Comparison of ENCODE assay signal across 10 mouse cellular contexts in genomic region chr16:18351313-18352055, GRCm38 (mm10). TPM values are rescaled to one million over a fixed set of nuclear protein-coding genes. Genes with fewer than 3 reads are reported as not detected.
DNase-seq lines count a peak whose midpoint lies in the region; ATAC-seq and TF ChIP-seq lines count a peak whose summit lies in the region.
"Had no signal": no experiment of that assay in that cellular context is flagged by ENCODE, and none has a peak within 500 bp of the region (broad histone marks: within the 10 kb centered on the region; RNA-seq: fewer than 3 reads in every experiment).

No protein-coding gene starts in this region.

- peak; percentile 91 for DNase-seq in heart, adult 11 months
- peak; percentile 30 for DNase-seq in ovary, postnatal 36 days (ENCODE audit: low spot score)
- no peak for DNase-seq in ovary, postnatal 10 days (ENCODE audit: low spot score)
- peak; percentile 57 for DNase-seq in brain, embryonic 14.5 days (ENCODE audit: low read depth)
- DNase-seq in kidney, adult 8-10 months: peak; percentile 52 to 70
- DNase-seq in neural tube, embryonic 11.5 days (ENCODE audit: low spot score): peak; percentile 37
- DNase-seq in T-cell, adult 2 months (ENCODE audit: low spot score): no peak

- no peak overlapping the region for H3K9ac ChIP-seq in heart, embryonic 11.5 days (ENCODE audit: low read depth, low read length)
- no peak overlapping the region for H3K9ac ChIP-seq in neural tube, embryonic 11.5 days (ENCODE audit: low read length)
- H3K9ac ChIP-seq: lung, embryonic 15.5 days; stomach, embryonic 15.5 days had no signal

- peaks cover 27% of the 10 kb centered on the region for H3K27me3 ChIP-seq in heart, embryonic 11.5 days (ENCODE audit: control insufficient read depth, insufficient read depth, low read length)
- peaks cover 4% of the 10 kb centered on the region; the same call in 1 of the 2 replicates for H3K27me3 ChIP-seq in neural tube, embryonic 11.5 days (ENCODE audit: control insufficient read depth, insufficient read depth, low read length)

- TF ChIP-seq CTCF in brain, embryonic 14.5 days (IDR thresholded peaks at IDR 0.05; ENCODE audit: borderline replicate concordance, extremely low read depth, insufficient read depth, insufficient read length): peak; percentile 65

- no peak overlapping the region for H3K4me3 ChIP-seq in heart, embryonic 11.5 days (ENCODE audit: low read depth, low read length)
- no peak overlapping the region for H3K4me3 ChIP-seq in neural tube, embryonic 11.5 days (ENCODE audit: low read depth, low read length)
- H3K4me3 ChIP-seq: lung, embryonic 15.5 days; stomach, embryonic 15.5 days had no signal

- no peaks in the 10 kb centered on the region for H3K36me3 ChIP-seq in heart, embryonic 11.5 days (ENCODE audit: control insufficient read depth, insufficient read depth, low read length)
- no peaks in the 10 kb centered on the region for H3K36me3 ChIP-seq in neural tube, embryonic 11.5 days (ENCODE audit: control insufficient read depth, insufficient read depth, low read length)
- H3K36me3 ChIP-seq: lung, embryonic 15.5 days; stomach, embryonic 15.5 days had no signal

- no peaks in the 10 kb centered on the region for H3K9me3 ChIP-seq in heart, embryonic 11.5 days (replicated peaks; ENCODE audit: control insufficient read depth, low read length)
- H3K9me3 ChIP-seq in neural tube, embryonic 11.5 days (ENCODE audit: control insufficient read depth, low read length): no peaks in the 10 kb centered on the region
- H3K9me3 ChIP-seq: lung, embryonic 15.5 days; stomach, embryonic 15.5 days had no signal

- TF ChIP-seq POLR2A in brain, embryonic 14.5 days (IDR thresholded peaks at IDR 0.05; ENCODE audit: borderline replicate concordance, extremely low read depth, insufficient read depth, insufficient read length, poor library complexity, severe bottlenecking): no peak

- H3K4me2 ChIP-seq in heart, embryonic 11.5 days: no peak overlapping the region
- H3K4me2 ChIP-seq in neural tube, embryonic 11.5 days (ENCODE audit: low read depth): no peak overlapping the region
- H3K4me2 ChIP-seq: lung, embryonic 15.5 days; stomach, embryonic 15.5 days had no signal

- H3K4me1 ChIP-seq in heart, embryonic 11.5 days (ENCODE audit: control insufficient read depth, insufficient read depth, low read length): peaks cover 10% of the 10 kb centered on the region
- no peaks in the 10 kb centered on the region for H3K4me1 ChIP-seq in neural tube, embryonic 11.5 days (ENCODE audit: control insufficient read depth, insufficient read depth, low read length)

- H3K27ac ChIP-seq in heart, embryonic 11.5 days (ENCODE audit: low read depth, low read length): no peak overlapping the region
- no peak overlapping the region for H3K27ac ChIP-seq in neural tube, embryonic 11.5 days (ENCODE audit: low read depth, low read length)
- H3K27ac ChIP-seq: lung, embryonic 15.5 days; stomach, embryonic 15.5 days had no signal

- ATAC-seq in heart, embryonic 11.5 days (replicated peaks; ENCODE audit: insufficient number of reproducible peaks, low FRiP score, low TSS enrichment): no peak
- ATAC-seq in neural tube, embryonic 11.5 days (ENCODE audit: insufficient read depth, low FRiP score, low TSS enrichment): no peak

- WGBS in heart, embryonic 11.5 days (ENCODE audit: insufficient replicate concordance): 65% methylated on average over 5 of the region's 5 CpGs
- WGBS in neural tube, embryonic 11.5 days: 68% methylated on average over 5 of the region's 5 CpGs

RNA-seq across cellular contexts. Expression of gene Arvcf, which starts 3.5 kb away (rescaled TPM):
- polyA plus RNA-seq in heart, embryonic 11.5 days (2014; fragmentation: Nextera tagmentation; extraction: Ambion mirVana): 19.5 and 23.4 TPM in 2 replicates
- 169 and 189 TPM in 2 replicates for polyA plus RNA-seq in brain, embryonic 14.5 days (2012; rRNA removed)
- 81.6 and 82.2 TPM in 2 replicates for polyA plus RNA-seq in neural tube, embryonic 11.5 days (2014; fragmentation: Nextera tagmentation; extraction: Ambion mirVana)

RNA-seq across cellular contexts. Expression of gene Tango2, which starts 3.6 kb away (rescaled TPM):
- 56.3 and 62.1 TPM in 2 replicates for polyA plus RNA-seq in heart, embryonic 11.5 days (2014; fragmentation: Nextera tagmentation; extraction: Ambion mirVana)
- polyA plus RNA-seq in brain, embryonic 14.5 days (2012; rRNA removed): 69.4 and 78.6 TPM in 2 replicates
- polyA plus RNA-seq in neural tube, embryonic 11.5 days (2014; fragmentation: Nextera tagmentation; extraction: Ambion mirVana): 43.4 and 49.8 TPM in 2 replicates

Comparison
In these comparisons a context has a peak if more than half of its experiments do, and no peak if none do; other contexts are left out.
1. DNase-seq: peak in heart, adult 11 months (single experiment), ovary, postnatal 36 days (single experiment), brain, embryonic 14.5 days (single experiment), kidney, adult 8-10 months (2 of 2) and neural tube, embryonic 11.5 days (single experiment); none in ovary, postnatal 10 days (single experiment) and T-cell, adult 2 months (single experiment).